Mouse (Mus musculus): ENCODE measurements at regions not wholly inside any gene's neighbourhood (a gene's known extent, or its start where the extent isn't known, plus 50 kb on each side); places are given as distances from the start of the nearest gene placed in this dataset.
A peak's percentile ranks its signal among the peaks of the same experiment; 100 is the strongest.
"Not testable (repeated sequence)": the region's sequence is repeated elsewhere in the genome, so short reads cannot be mapped to it uniquely, and the experiment has no call there.

- no peak for DNase-seq (ENCODE audit: extremely low spot score, low spot score)
Measured at GRCm38 (mm10) chr11:40536236-40536765, 158.7 kb downstream of the Mat2b start.

- DNase-seq (ENCODE audit: extremely low spot score, low spot score), result no peak
Measured at GRCm38 (mm10) chr11:40510325-40511239, 184.4 kb downstream of the Mat2b start.

GRCm38 (mm10) chr11:40491599-40491998 lies 203.4 kb downstream of the Mat2b start:
- DNase-seq (ENCODE audit: extremely low spot score, low spot score), result no peak

GRCm38 (mm10) chr11:40478171-40478570 lies 216.8 kb downstream of the Mat2b start:
- not testable (repeated sequence) for DNase-seq (ENCODE audit: extremely low spot score, low spot score)

- DNase-seq (ENCODE audit: extremely low spot score, low spot score), result no peak
Measured at GRCm38 (mm10) chr11:40477294-40477693, 217.7 kb downstream of the Mat2b start.

GRCm38 (mm10) chr11:40469080-40469705 lies 225.8 kb downstream of the Mat2b start:
- peak; percentile 42 for DNase-seq (ENCODE audit: extremely low spot score, low spot score)

GRCm38 (mm10) chr11:40456571-40456970 lies 238.4 kb downstream of the Mat2b start:
- DNase-seq (ENCODE audit: extremely low spot score, low spot score), result no peak

GRCm38 (mm10) chr11:40454994-40455393 lies 240.0 kb downstream of the Mat2b start:
- not testable (repeated sequence) for DNase-seq (ENCODE audit: extremely low spot score, low spot score)

GRCm38 (mm10) chr11:40446846-40447245 lies 248.2 kb downstream of the Mat2b start:
- DNase-seq (ENCODE audit: extremely low spot score, low spot score), result no peak

GRCm38 (mm10) chr11:40434002-40434401 lies 261.0 kb downstream of the Mat2b start:
- no peak for DNase-seq (ENCODE audit: extremely low spot score, low spot score)

GRCm38 (mm10) chr11:40428858-40429257 lies 266.1 kb downstream of the Mat2b start:
- no peak for DNase-seq (ENCODE audit: extremely low spot score, low spot score)

GRCm38 (mm10) chr11:40424316-40424715 lies 270.7 kb downstream of the Mat2b start:
- no peak for DNase-seq (ENCODE audit: extremely low spot score, low spot score)

- no peak for DNase-seq (ENCODE audit: extremely low spot score, low spot score)
Measured at GRCm38 (mm10) chr11:40407571-40407970, 287.4 kb downstream of the Mat2b start.

- no peak for DNase-seq (ENCODE audit: extremely low spot score, low spot score)
Measured at GRCm38 (mm10) chr11:40402249-40402648, 292.8 kb downstream of the Mat2b start.

- DNase-seq (ENCODE audit: extremely low spot score, low spot score), result no peak
Measured at GRCm38 (mm10) chr11:40397453-40398104, 297.4 kb downstream of the Mat2b start.

GRCm38 (mm10) chr11:40395331-40395730 lies 299.7 kb downstream of the Mat2b start:
- no peak for DNase-seq (ENCODE audit: extremely low spot score, low spot score)

- peak; percentile 20 for DNase-seq (ENCODE audit: extremely low spot score, low spot score)
Measured at GRCm38 (mm10) chr11:40394864-40395266, 300.1 kb downstream of the Mat2b start.

- no peak for DNase-seq (ENCODE audit: extremely low spot score, low spot score)
Measured at GRCm38 (mm10) chr11:40394283-40394758, 300.7 kb downstream of the Mat2b start.

- DNase-seq (ENCODE audit: extremely low spot score, low spot score), result no peak
Measured at GRCm38 (mm10) chr11:40380696-40381095, 314.3 kb downstream of the Mat2b start.

GRCm38 (mm10) chr11:40371696-40372095 lies 323.3 kb downstream of the Mat2b start:
- DNase-seq (ENCODE audit: extremely low spot score, low spot score), result no peak

- DNase-seq (ENCODE audit: extremely low spot score, low spot score), result no peak
Measured at GRCm38 (mm10) chr11:40366573-40366972, 328.4 kb downstream of the Mat2b start.

All from neural tube, embryonic 10.5 days (tissue).